Mouse (Mus musculus): ENCODE results near the gene Mob4. TPM values are rescaled to one million over a fixed set of nuclear protein-coding genes. Genes with fewer than 3 reads are reported as not detected.
"Not testable (repeated sequence)": the region's sequence is repeated elsewhere in the genome, so short reads cannot be mapped to it uniquely, and the experiment has no call there.

Mob4 gene
- 100 to 1,000 TPM in 1 of 2 experiments, 10 to 100 TPM in 1; 97.5 to 143 TPM for polyA plus RNA-seq (2017; shearing (Covaris generic))

DNA sequence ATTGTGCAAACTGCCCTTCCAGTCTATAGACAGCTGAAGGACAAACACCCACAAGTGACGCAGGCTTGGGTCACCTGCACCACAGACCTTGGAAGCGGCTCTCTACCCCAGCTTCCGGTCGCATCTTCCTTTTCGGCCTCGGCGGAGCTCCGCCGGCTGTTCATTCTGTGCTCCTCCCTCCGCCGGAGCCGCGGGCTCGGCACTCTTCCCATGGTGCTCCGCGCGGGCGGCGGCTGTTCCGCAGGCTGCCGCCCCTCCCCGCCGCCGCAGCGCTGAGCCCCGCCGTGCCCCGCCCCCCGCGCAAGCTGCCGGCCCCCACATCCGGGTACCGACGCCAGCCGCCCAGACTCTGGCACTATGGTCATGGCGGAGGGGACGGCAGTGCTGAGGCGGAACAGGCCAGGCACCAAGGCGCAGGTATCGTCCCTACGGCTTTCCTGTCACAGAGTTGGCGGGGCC, at the start of gene Mob4:
TSS of gene Mob4 (plus strand) at position 289 of the 459 bp plus-strand sequence.
- ATAC-seq: peak; percentile 84

- ATAC-seq: no peak
Measured at GRCm38 (mm10) chr1:55082106-55082505, 48.9 kb upstream of the Mob4 start.

DNA sequence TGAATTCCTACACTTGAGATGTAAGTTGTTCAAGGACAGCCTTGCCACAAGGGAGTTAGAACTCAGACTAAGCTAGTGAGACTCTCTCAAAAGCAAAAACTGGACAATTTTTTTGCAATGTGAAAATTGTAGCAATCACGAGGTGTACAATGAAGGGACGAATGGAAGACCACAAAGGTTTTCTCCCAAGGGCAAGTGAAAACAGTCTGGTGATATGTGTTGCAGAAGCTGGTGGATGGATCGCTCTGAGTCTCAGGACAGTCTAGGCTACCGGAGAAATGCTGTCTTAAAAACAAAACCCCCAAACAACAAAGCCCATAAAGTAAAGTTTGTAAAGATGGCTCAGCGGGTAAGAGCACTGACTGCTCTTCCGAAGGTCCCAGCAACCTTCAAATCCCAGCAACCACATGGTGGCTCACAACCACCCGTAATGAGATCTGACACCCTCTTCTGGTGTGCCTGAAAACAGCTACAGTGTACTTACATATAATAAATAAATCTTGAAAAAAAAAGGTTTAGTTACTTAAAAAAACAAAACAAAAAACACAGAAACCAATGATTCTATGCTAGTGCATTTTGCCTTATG, 45.2 kb upstream of the Mob4 start:
- no peak for ATAC-seq

DNA sequence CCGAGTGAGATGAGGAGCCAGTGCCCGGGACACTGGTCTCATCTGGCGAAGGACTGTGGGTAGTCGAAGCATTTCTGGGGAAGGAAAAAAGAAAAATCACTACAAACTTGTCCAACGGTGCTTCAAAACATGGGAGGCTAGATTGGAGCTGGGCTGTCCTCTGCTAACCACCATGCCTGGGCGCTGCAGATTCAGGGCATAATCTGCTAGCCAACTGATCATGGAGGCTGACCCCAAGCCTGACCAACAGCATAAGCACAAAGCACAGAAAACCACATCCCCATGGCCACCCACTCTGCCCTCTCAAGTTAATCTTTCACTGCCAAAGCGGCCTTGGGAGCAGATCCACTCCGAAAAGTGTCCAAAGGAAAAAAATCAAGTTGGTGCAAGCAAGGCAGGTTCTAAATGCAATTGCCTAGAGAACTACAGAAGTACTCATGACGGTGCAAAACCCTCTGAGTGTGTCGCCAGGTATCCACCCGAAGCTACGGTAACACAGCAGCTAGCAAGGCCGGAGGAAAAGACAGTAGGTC, 44.1 kb upstream of the Mob4 start:
- no peak for ATAC-seq

- ATAC-seq: peak; percentile 21
Measured at GRCm38 (mm10) chr1:55087401-55087904, 43.6 kb upstream of the Mob4 start.

GRCm38 (mm10) chr1:55087932-55088610, 43.0 kb upstream of the Mob4 start, which contains the start of the genes Hspe1 and Hspd1:
Gene Hspe1, plus strand, starts transcription at chr1:55088132.
Gene Hspd1, minus strand, starts transcription at chr1:55088243.
- peak; percentile 86 for ATAC-seq

- peak; percentile 12 for ATAC-seq
Measured at GRCm38 (mm10) chr1:55088611-55089497, 42.2 kb upstream of the Mob4 start.

DNA sequence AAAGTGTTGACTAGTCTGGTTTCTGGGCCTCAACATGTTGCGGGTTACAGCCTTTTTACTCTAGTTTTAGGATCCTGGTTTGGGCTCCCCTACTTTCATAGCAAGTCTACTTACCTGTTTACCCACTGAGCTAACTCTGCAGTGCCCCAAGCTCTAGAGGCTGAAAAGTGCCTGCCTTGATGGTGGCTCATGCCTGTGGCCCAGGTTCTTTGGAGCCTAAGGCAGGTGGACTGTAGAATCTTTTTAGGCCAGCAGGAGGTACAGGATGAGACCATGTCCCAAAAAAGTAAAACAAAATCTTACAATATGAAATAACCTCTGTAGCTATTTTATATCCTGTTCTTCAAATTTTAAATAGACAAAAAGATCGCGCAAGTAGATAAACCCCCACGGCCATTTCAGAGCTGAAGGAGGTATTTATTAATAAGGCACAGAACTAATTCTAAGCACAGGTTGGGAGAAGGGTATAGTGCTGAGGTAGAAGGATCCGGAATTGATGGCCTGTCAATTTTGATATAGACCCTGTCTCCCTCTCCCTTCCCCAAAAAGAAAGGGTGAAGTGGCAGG, 41.5 kb upstream of the Mob4 start:
- no peak for ATAC-seq

GRCm38 (mm10) chr1:55092056-55092455, 39.0 kb upstream of the Mob4 start:
- no peak for ATAC-seq

DNA sequence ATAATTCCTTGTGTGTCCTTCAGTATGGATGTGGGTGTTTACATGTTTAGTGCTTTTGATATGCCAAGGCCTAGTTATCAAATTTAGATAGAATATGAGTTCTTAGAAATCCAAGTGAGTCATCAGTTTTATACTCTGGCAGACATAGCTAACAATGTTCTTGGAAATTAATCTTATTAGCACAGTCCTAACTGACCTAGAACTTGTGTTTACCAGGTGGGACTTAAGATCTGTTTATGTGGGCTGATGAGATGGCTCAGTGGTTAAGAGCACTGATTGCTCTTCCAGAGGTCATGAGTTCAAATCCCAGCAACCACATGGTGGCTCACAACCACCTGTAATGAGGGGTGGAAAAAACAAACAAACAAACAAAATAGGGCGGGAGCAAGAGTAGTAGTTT, 38.6 kb upstream of the Mob4 start:
- ATAC-seq: no peak

GRCm38 (mm10) chr1:55106919-55107585, 24.0 kb upstream of the Mob4 start:
- no peak for ATAC-seq

GRCm38 (mm10) chr1:55107644-55108043, 23.4 kb upstream of the Mob4 start:
- ATAC-seq: no peak

- no peak for ATAC-seq
Measured at GRCm38 (mm10) chr1:55108473-55108872, 22.6 kb upstream of the Mob4 start.

GRCm38 (mm10) chr1:55109066-55109766, 21.8 kb upstream of the Mob4 start:
- ATAC-seq: no peak

DNA sequence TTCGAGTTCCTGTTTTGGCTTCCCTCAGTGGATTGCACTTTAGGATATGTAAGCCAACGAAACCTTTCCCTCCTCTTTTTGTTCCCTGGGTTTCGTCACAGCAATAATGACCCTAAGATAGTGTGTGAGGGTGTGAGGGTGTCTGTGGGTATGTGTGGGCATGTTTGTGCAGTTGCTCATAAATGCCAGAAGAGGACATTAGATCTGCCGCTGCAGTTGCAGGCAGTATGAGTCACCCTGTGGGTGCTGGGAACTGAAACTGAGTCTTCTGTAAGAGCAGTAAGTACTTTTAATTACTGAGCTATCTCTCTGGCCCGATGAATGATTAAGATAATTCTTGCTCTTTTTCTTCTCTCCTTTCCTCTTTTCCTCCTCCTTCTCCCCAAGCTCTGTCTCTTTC, 8.0 kb upstream of the Mob4 start:
- no peak for ATAC-seq

DNA sequence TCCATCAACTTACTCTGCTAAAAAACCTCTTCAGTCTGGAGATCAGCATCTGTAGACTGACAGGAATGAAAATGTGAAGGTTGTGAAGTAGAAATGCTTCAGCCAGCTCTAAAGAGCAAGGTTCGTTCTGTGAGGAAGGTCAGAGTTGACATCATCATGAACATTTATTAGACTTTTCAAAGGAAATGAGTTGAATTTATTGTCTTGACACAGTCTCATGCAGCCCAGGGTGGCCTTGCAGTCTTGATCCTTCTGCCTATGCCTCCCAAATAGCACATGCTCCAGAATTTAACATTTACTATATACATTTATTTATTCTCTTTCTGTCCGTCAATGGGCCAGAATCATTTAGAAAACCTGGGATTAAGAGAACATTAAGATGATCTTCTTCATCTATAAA, 7.5 kb upstream of the Mob4 start:
- no peak for ATAC-seq

DNA sequence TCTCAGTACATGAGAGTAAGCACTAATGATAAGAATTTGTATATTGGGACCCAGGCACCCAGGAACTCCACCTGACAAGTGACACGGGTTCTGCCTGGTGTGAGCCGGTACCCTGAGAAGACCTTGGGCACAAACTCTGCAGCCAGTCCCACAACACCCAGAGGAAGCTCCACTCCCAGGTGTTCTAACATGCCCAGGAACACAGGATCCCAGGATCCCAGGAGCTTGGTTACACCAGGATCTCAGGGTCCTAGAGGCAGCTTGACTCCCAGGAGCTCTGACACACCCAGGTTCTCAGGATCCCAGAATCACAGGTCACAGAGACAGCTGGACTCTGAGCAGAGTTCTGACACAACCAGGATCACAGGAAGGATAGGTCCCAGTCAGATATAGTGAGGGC, 6.9 kb upstream of the Mob4 start:
- not testable (repeated sequence) for ATAC-seq

GRCm38 (mm10) chr1:55129716-55130115, 1.3 kb upstream of the Mob4 start:
- no peak for ATAC-seq

DNA sequence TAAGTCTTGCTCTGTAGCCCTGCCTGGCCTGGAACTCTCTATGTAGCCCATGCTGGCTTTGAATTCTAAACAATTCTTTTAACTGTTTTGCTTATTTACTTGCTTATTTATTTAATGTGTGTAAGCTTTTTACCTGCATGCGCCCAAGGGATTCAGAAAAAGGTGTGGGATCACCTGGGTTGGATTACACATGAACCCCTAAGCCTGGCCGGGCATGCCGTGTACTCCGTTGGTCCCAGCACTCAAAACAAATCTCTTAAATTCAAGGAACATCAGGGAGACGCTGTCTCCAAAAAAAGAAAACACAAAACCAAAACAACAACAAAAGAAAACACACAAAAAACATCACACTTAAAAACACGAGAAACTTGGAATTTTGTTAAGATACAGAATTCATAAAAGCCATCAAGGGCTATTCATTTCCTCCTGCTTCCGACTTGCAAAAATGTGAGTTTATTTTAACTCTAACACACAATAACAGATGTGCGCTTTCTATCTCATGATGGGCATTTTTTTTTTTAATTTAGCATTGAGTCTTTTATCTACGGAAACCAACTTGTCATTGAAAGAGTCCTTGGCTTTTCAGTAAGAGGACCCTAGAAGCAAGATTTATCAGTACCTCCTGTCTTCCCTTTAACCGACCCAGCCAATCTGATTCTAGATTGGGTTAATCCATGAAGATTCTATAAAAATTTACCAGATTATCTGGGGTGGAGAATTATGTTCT, 678 bp upstream of the Mob4 start:
- ATAC-seq: no peak

- peak; percentile 50 for ATAC-seq
Measured at GRCm38 (mm10) chr1:55131424-55132014, 488 bp downstream of the Mob4 start.

All from activated CD4-positive, CD25-positive, alpha-beta regulatory T cell, adult 4 months (primary cell).